Mouse (Mus musculus): ENCODE measurements around the gene Gjb4. TPM values are rescaled to one million over a fixed set of nuclear protein-coding genes. Genes with fewer than 3 reads are reported as not detected.

Gene Gjb4
- total and polyA plus RNA-seq, 3 experiments, result 0.11 TPM; not detected in 2

DNA sequence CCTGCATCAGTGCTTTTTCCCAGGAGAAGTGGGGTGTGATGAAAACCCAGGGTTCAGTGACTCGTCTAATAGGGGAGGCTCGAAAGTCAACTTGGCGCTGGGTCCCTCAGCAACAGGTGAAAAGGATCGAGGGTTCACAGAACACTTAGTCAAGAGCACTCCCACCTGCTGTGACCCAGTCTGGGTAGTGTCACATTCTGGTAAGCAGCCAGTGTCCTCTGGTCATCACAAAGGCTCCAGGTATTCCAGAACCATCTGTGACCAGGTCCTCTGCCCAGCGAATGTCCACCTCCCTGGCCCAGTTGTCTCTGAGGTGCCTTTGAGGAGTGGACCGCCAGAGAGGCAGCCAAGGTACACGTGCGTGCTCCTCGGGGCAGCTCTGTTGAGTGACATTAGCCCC lies 42.3 kb downstream of the Gjb4 start:
- Histone ChIP-seq H3K4me1 (ENCODE audit: insufficient read depth, low read depth, low read length) (no peaks in the 10 kb centered on the region), H3K36me3 (replicated peaks) (no peaks in the 10 kb centered on the region), H3K27me3 (ENCODE audit: insufficient read depth, low read length) (no peaks in the 10 kb centered on the region), H3K4me3 (ENCODE audit: low read depth, low read length) (no peak overlapping the region; the same call in 1 of the 2 replicates), H3K9me3 (replicated peaks) (peaks cover 86% of the 10 kb centered on the region)
- TF ChIP-seq CTCF (IDR thresholded peaks at IDR 0.05; ENCODE audit: low read depth, low read length), result no peak
- no peak for TF ChIP-seq GATA2 (IDR thresholded peaks at IDR 0.05; ENCODE audit: borderline replicate concordance, low read depth, low read length)
- TF ChIP-seq GATA1 (IDR thresholded peaks at IDR 0.05; ENCODE audit: borderline replicate concordance, low read length), result no peak
- no peak for TF ChIP-seq POLR2AphosphoS5 (IDR thresholded peaks at IDR 0.05; ENCODE audit: insufficient replicate concordance, low read depth, low read length)
- no peak for TF ChIP-seq TAL1 (conservative IDR thresholded peaks at IDR 0.05; ENCODE audit: low read depth, low read length)
- ATAC-seq (ENCODE audit: extremely low read depth, insufficient number of reproducible peaks, low FRiP score, poor library complexity, severe bottlenecking) (no peak), DNase-seq (ENCODE audit: low spot score) (no peak)

DNA sequence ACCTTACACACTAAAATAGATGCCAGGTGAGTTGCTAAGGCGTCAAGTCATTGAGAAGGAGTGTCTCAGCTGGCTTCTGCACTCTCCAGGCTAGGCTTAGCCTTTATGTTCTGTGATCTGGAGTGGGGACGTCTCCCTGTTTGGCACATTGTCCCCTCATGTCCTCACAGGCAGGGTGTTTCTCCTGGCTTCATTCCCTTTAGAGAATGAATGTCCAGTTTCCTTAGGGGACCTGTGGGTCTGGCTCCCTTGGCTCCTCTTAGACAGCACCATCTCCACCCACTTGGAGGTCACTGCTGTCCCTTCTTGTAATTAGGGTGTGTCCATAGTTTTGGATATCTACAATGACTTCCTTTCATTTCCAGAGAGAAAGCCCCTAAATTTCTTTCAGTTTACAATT lies 47.0 kb downstream of the Gjb4 start:
- Histone ChIP-seq H3K4me1 (ENCODE audit: insufficient read depth, low read depth, low read length) (no peaks in the 10 kb centered on the region), H3K27me3 (ENCODE audit: insufficient read depth, low read length) (no peaks in the 10 kb centered on the region), H3K9me3 (replicated peaks) (peaks cover 72% of the 10 kb centered on the region), H3K4me3 (ENCODE audit: low read depth, low read length) (no peak overlapping the region), H3K36me3 (replicated peaks) (no peaks in the 10 kb centered on the region)
- ATAC-seq (ENCODE audit: extremely low read depth, insufficient number of reproducible peaks, low FRiP score, poor library complexity, severe bottlenecking) (no peak), DNase-seq (ENCODE audit: low spot score) (no peak)
- TF ChIP-seq POLR2AphosphoS5 (IDR thresholded peaks at IDR 0.05; ENCODE audit: insufficient replicate concordance, low read depth, low read length), result no peak
- TF ChIP-seq CTCF (IDR thresholded peaks at IDR 0.05; ENCODE audit: low read depth, low read length), result no peak
- TF ChIP-seq TAL1 (conservative IDR thresholded peaks at IDR 0.05; ENCODE audit: low read depth, low read length), result no peak
- no peak for TF ChIP-seq GATA1 (IDR thresholded peaks at IDR 0.05; ENCODE audit: borderline replicate concordance, low read length)
- no peak for TF ChIP-seq GATA2 (IDR thresholded peaks at IDR 0.05; ENCODE audit: borderline replicate concordance, low read depth, low read length)

DNA sequence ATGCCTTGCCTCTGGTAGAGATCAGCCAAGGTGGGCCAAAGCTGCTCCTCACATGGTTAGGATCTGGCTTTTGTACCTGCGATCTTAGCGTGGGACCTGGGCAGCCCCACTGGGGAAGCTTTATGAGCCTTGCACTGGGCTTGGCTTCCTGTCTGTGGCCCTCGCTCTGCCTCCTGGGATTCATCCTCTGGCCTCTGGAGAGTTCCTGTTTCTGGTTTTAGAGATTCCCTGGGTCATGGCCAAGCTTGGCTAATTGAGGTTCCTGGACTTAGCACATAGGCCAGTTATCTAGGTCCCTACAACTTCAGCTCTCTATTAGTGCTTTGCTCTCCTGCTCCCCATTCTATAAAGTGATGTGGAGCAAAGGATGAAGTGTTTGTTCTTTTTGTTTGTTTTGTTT lies 50.1 kb downstream of the Gjb4 start:
- no peak for DNase-seq (ENCODE audit: low spot score)
- no peaks in the 10 kb centered on the region for H3K27me3 ChIP-seq (ENCODE audit: insufficient read depth, low read length)
- TF ChIP-seq GATA2 (IDR thresholded peaks at IDR 0.05; ENCODE audit: borderline replicate concordance, low read depth, low read length) (no peak), CTCF (IDR thresholded peaks at IDR 0.05; ENCODE audit: low read depth, low read length) (no peak), POLR2AphosphoS5 (IDR thresholded peaks at IDR 0.05; ENCODE audit: insufficient replicate concordance, low read depth, low read length) (no peak), TAL1 (conservative IDR thresholded peaks at IDR 0.05; ENCODE audit: low read depth, low read length) (no peak), GATA1 (IDR thresholded peaks at IDR 0.05; ENCODE audit: borderline replicate concordance, low read length) (no peak)
- no peaks in the 10 kb centered on the region for H3K36me3 ChIP-seq (replicated peaks)
- H3K4me3 ChIP-seq (ENCODE audit: low read depth, low read length), result no peak overlapping the region
- no peak for ATAC-seq (ENCODE audit: extremely low read depth, insufficient number of reproducible peaks, low FRiP score, poor library complexity, severe bottlenecking)
- H3K9me3 ChIP-seq (replicated peaks), result peaks cover 58% of the 10 kb centered on the region
- no peaks in the 10 kb centered on the region for H3K4me1 ChIP-seq (ENCODE audit: insufficient read depth, low read depth, low read length)

Other genes starting within 250 kb of the Gjb4 start
- gene Tmem35b, start 230.4 kb downstream of the Gjb4 start, total RNA-seq (2014; fragmentation: Nextera tagmentation), result 25.4 and 25.7 TPM in 2 replicates
- 9.6 and 12.4 TPM in 2 replicates for gene Tmem35b, start 230.4 kb downstream of the Gjb4 start, total RNA-seq (2017)
- gene Tmem35b, start 230.4 kb downstream of the Gjb4 start, polyA plus RNA-seq (2012), result 0.80 and 1.5 TPM in 2 replicates
- gene Dlgap3, start 184.9 kb downstream of the Gjb4 start, total RNA-seq (2014; fragmentation: Nextera tagmentation), result not detected in 2 replicates
- 0.05 and 0.06 TPM in 2 replicates for gene Dlgap3, start 184.9 kb downstream of the Gjb4 start, total RNA-seq (2017)
- gene Dlgap3, start 184.9 kb downstream of the Gjb4 start, polyA plus RNA-seq (2012), result not detected in 2 replicates
- gene Smim12, start 110.3 kb downstream of the Gjb4 start, total RNA-seq (2014; fragmentation: Nextera tagmentation), result 20.4 and 30.8 TPM in 2 replicates
- 47.1 and 47.8 TPM in 2 replicates for gene Smim12, start 110.3 kb downstream of the Gjb4 start, total RNA-seq (2017)
- gene Smim12, start 110.3 kb downstream of the Gjb4 start, polyA plus RNA-seq (2012), result 37.1 and 41.1 TPM in 2 replicates
- gene Gja4, start 40.0 kb downstream of the Gjb4 start, total RNA-seq (2014; fragmentation: Nextera tagmentation), result not detected in 2 replicates
- gene Gja4, start 40.0 kb downstream of the Gjb4 start, total RNA-seq (2017), result 0.11 and 0.12 TPM in 2 replicates
- not detected in 2 replicates for gene Gja4, start 40.0 kb downstream of the Gjb4 start, polyA plus RNA-seq (2012)
- gene Gjb3, start 23.2 kb downstream of the Gjb4 start, total RNA-seq (2014; fragmentation: Nextera tagmentation), result not detected in 2 replicates
- 0.06 TPM in 1 of 2 replicates, not detected in the other for gene Gjb3, start 23.2 kb downstream of the Gjb4 start, total RNA-seq (2017)
- gene Gjb3, start 23.2 kb downstream of the Gjb4 start, polyA plus RNA-seq (2012), result not detected in 2 replicates
- not detected in 2 replicates for gene Gjb5, start 4.1 kb upstream of the Gjb4 start, total RNA-seq (2014; fragmentation: Nextera tagmentation)
- 0.27 TPM in 1 of 2 replicates, not detected in the other for gene Gjb5, start 4.1 kb upstream of the Gjb4 start, total RNA-seq (2017)
- not detected in 2 replicates for gene Gjb5, start 4.1 kb upstream of the Gjb4 start, polyA plus RNA-seq (2012)